Mouse (Mus musculus) liver, postnatal 0 days (tissue): ENCODE measurements around the gene Btg4.

Experiments used
- CTCF ChIP-seq: sonication (generic); IDR thresholded peaks from 2 replicates; pipeline ENCODE4 v1.5.1; 2016; ENCODE audit warnings: antibody characterized with exemption, low read depth
- EP300 ChIP-seq: IDR thresholded peaks from 2 replicates; pipeline ENCODE4 v1.6.1; 2016; ENCODE audit warnings: antibody characterized with exemption, low read depth, mild to moderate bottlenecking

DNA sequence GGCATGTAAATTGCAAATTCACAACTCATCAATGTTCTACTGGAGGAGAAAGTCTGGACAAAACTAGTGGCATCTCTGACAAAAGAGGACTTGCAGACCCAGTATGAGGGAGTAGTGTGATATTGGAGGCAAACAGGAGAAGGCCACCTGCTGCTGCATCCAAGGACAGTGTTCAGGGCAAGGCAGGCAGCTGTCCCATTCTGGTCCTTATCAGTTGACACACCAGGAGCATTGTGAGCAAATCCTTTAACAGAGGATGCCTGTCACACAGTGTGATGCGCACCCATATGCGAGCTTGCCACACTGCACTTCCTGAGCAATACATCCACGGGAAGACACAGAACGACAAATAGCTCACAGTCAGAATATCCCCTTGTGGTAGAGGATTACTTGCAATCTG lies 54.1 kb downstream of the Btg4 start:
- TF ChIP-seq EP300: no peak
- no peak for TF ChIP-seq CTCF
